Mouse (Mus musculus) bone marrow macrophage, adult 2 months (primary cell): ENCODE measurements around the gene Gemin4.

ENCODE experiments used
- CTCF ChIP-seq: IDR thresholded peaks from 2 replicates; pipeline ENCODE4 v1.5.1; 2012; ENCODE audit warnings: low read depth, mild to moderate bottlenecking, low read length, moderate library complexity
- POLR2A ChIP-seq: IDR thresholded peaks from 2 replicates; pipeline ENCODE4 v1.6.1; 2012; ENCODE audit warnings: mild to moderate bottlenecking, low read depth, low read length, borderline replicate concordance

- no peak for TF ChIP-seq POLR2A
- TF ChIP-seq CTCF, result no peak
These were observed 39.9 kb upstream of the Gemin4 start for GRCm38 (mm10) chr11:76257386-76257785.
